Mouse (Mus musculus): Measurements from ENCODE around the gene Smim17.

GRCm38 (mm10) chr7:6410043-6410442, 11.5 kb downstream of the Smim17 start, which contains the start of gene Gm20715:
- TF ChIP-seq CTCF (conservative IDR thresholded peaks at IDR 0.05 in 1 of 2, IDR thresholded peaks at IDR 0.05 in 1 of 2; ENCODE audit: low read depth in 2 of 2, low read length in 2 of 2) = no peak
- no peak for TF ChIP-seq USF1 (IDR thresholded peaks at IDR 0.05; ENCODE audit: low read depth, low read length)
- TF ChIP-seq RAD21 (IDR thresholded peaks at IDR 0.05; ENCODE audit: low read depth, low read length) = no peak
- no peak for TF ChIP-seq BHLHE40 (IDR thresholded peaks at IDR 0.05; ENCODE audit: low read depth, low read length)
- no peak for TF ChIP-seq MEF2A (IDR thresholded peaks at IDR 0.05; ENCODE audit: borderline replicate concordance, low read depth, low read length)
- no peak; the same call in 1 of the 2 replicates for TF ChIP-seq JUND (conservative IDR thresholded peaks at IDR 0.05; ENCODE audit: low read depth, low read length)
- no peak for TF ChIP-seq EP300 (IDR thresholded peaks at IDR 0.05; ENCODE audit: low read length)

All from CH12.LX (cell line).